Mouse (Mus musculus): ENCODE data around the gene Btbd8.

The Btbd8 gene

DNA sequence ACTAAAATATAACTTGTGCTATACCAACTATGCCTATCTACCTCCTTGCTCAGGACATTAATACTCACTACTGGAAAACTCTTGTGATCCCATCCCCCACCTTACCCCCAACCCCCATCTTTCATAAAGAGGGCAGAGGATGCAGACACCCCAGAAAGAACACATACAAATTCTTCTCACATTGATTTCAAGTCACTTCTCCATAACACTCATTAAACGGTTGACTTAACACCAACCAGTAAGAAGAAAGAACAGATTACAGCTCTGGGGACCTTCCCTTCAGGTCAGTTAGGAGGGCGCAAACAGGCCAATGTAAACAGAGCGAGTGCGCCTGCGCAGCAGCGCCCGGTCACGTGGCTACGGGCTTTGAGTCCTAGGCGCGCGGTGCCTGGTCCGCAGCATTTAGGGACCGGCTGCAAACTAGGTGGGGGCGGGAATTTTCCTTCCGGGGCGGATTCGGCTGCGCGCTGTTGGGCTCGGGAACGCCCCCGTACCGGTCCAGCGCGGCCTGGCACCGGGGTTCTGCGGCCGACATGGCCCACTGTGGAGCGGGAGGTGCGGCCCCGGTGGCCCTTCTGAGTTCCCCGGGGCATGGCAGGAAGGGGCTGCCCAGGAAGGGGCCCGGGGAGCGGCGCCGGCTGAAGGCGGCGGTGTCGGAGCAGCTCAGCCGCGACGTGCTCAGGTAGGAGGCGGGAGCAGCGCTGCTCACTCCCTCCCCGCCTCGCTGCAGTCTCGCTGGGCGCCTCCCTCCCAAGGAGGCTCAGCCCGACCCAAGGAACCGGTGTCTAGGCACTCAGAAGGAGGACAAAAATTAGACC is at the start of gene Btbd8:
Btbd8 (plus strand) TSS at position 534 of the 818 bp plus-strand sequence.
- DNase-seq (ENCODE audit: low spot score in 2 of 2): peak; percentile 95 to 99

- DNase-seq (ENCODE audit: low spot score in 2 of 2): no peak
Observed at GRCm38 (mm10) chr5:107389373-107389772, 48.4 kb upstream of the Btbd8 start.

- DNase-seq (ENCODE audit: low spot score in 2 of 2): no peak
Observed at GRCm38 (mm10) chr5:107394437-107394836, 43.4 kb upstream of the Btbd8 start.

DNA sequence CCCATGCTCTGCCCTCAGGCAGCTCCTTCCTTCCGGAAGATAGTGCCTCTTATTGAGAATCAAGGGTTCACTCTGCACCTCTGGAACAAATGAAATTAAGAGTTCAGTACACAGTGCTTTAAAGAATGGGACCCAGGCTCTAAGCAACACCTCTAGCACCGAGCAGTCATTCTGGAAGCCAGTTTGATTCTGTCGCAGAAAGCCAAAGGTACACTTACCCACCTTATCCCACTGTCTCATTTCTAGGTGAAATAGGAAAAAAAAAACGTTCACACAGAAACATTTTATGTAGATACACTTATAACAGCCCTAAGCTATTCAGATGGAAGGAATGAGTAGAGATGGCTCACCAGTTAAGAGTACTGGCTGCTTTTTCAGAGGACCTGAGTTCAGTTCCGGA is 35.4 kb upstream of the Btbd8 start, which contains the start of gene Ephx4:
Ephx4 (plus strand) TSS at position 301 of the 400 bp plus-strand sequence.
- no peak for DNase-seq (ENCODE audit: low spot score in 2 of 2)

- DNase-seq (ENCODE audit: low spot score in 2 of 2): peak in 1 of 2 experiments; percentile 63
Observed at GRCm38 (mm10) chr5:107403011-107403946, 34.5 kb upstream of the Btbd8 start.

DNA sequence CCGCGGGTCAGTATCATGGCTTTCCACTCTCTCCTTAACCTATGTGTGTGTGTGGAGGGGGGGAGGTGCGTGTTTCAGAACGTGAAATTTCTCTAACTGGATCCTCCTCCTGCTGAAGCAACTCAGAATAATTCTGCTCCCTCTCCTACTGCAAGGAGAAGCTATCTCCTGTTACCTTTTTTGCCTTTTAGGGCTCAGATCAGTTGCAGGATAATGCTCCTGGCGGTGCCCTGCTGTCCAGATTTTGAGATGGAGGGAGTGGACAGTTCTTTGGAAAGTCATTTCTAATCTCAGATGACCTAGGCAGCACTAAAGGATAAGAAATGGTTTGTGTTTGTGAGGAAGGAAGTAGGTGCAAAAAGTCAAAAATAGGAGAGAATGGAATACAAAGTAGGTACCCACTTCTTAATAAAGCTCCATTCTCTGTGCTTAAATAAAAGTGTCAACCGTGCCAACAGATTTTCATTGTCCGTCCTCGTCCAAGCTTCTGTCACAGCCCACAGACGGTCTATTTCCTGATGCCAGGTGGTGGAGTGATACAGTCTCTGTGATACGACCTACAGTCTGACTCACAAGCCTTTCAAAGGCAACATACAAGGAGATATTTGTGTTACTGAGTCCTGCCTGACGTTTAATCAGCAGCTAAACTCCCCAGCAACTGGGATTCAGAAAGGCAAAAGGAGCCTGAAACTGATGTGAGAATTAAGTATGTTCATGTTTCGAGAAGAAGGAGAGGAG is 33.7 kb upstream of the Btbd8 start:
- DNase-seq (ENCODE audit: low spot score in 2 of 2): no peak

GRCm38 (mm10) chr5:107405361-107405760 is 32.4 kb upstream of the Btbd8 start:
- DNase-seq (ENCODE audit: low spot score in 2 of 2): no peak

- no peak for DNase-seq (ENCODE audit: low spot score in 2 of 2)
Observed at GRCm38 (mm10) chr5:107410305-107410704, 27.5 kb upstream of the Btbd8 start.

- no peak for DNase-seq (ENCODE audit: low spot score in 2 of 2)
Observed at GRCm38 (mm10) chr5:107411326-107411725, 26.5 kb upstream of the Btbd8 start.

- DNase-seq (ENCODE audit: low spot score in 2 of 2): no peak
Observed at GRCm38 (mm10) chr5:107412285-107412684, 25.5 kb upstream of the Btbd8 start.

DNA sequence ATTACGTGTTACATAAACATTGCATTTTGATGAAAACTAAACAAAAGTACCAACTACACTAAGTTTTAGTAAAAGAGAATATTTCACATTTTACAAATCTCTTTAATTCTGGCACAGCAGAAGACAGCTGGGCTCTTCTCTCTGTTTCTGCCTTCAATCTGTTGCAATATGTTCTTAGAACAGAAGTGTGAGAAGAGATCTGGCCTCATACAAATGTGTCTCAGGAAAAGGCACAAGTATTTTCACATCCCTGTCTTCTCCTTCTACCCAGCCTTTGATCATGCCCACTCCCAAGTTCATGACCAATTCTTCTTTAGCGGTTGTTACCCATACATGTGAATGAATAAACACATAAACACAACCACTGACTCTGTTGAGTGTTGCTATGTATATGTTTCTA is 22.7 kb upstream of the Btbd8 start:
- no peak for DNase-seq (ENCODE audit: low spot score in 2 of 2)

GRCm38 (mm10) chr5:107421676-107422075 is 16.1 kb upstream of the Btbd8 start:
- DNase-seq (ENCODE audit: low spot score in 2 of 2): no peak

DNA sequence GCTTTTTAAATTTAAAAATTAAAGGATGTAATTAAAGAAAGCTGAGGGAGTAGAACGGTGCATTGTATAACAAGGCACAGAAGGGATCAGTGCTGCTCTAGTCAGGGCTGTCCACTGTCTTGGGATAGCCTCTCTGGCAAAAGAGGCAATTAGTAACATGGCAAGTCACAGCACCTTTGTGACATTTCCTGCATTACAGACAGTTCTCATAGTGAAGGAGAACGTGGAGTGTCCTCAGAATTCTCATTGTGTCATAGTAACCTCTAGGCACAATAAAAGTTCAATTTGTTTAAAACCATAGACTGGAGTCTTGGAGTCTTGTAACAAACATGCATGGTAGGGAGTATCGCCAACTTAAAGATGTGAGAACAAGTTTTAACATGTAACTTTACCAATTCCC is 6.5 kb upstream of the Btbd8 start, which contains the start of gene Lpcat2b:
Lpcat2b (plus strand) TSS at position 301 of the 400 bp plus-strand sequence.
- DNase-seq (ENCODE audit: low spot score in 2 of 2): no peak

DNA sequence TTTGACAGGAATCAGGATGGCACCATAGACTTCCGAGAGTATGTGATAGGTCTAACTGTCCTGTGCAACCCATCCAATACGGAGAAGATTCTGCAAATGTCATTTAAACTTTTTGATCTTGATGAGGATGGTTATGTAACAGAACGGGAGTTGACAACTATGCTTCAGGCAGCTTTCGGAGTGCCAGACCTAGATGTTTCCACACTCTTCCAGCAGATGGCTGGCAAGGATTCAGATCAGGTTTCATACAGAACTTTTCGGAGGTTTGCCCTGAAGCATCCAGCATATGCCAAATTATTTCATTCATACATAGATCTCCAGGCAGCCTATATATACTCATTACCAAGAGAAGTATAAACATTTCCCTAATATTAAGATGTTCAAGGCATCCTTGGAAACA is 3.8 kb upstream of the Btbd8 start:
- DNase-seq (ENCODE audit: low spot score in 2 of 2): no peak

DNA sequence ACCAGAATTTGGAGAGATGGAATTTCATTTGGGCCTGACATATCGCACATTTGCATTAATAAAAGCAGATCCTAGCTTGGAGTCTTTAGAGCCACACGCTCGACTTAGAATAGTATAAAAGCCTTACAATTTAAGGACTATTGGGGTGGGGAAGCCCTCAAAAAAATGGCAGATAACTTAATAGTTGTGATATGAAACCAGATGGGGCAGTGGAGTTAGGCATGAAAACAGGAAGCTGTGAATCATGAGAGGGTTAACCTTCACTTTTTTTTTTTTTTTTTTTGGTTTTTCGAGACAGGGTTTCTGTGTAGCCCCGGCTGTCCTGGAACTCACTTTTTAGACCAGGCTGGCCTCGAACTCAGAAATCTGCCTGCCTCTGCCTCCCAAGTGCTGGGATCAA is 1.6 kb upstream of the Btbd8 start:
- DNase-seq (ENCODE audit: low spot score in 2 of 2): no peak

DNA sequence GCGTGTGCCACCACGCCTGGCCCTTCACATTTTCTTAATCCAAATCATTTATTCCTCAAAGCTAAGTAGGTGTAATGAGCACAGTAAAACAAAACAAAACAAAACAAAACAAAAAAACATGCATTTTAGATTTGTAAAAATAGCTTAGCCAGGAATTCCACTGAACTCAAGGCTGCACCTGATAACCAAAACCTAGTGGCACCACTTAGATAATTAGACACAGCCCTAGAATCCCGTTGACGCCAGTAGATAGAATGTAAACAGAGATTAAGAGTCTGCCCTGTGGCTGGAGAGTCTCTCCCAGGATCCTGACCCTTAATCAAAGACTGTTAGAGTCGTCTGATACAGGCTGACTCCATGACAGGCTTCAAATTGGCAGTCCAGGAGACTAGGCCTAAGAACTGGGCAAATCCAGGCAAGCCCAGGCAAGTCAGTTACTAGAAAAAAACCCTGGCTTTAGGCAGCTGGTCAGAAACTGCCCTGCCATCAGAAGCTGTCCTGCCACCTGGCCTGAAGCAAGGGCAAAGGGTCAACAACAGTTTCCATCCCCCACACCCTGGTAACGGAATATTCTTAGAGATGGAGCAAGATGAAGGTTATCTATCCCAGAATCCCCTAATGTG is 1.1 kb upstream of the Btbd8 start:
- no peak for DNase-seq (ENCODE audit: low spot score in 2 of 2)

- no peak for DNase-seq (ENCODE audit: low spot score in 2 of 2)
Observed at GRCm38 (mm10) chr5:107438353-107438752, 556 bp downstream of the Btbd8 start.

GRCm38 (mm10) chr5:107441881-107442280 is 4.1 kb downstream of the Btbd8 start:
- no peak for DNase-seq (ENCODE audit: low spot score in 2 of 2)

DNA sequence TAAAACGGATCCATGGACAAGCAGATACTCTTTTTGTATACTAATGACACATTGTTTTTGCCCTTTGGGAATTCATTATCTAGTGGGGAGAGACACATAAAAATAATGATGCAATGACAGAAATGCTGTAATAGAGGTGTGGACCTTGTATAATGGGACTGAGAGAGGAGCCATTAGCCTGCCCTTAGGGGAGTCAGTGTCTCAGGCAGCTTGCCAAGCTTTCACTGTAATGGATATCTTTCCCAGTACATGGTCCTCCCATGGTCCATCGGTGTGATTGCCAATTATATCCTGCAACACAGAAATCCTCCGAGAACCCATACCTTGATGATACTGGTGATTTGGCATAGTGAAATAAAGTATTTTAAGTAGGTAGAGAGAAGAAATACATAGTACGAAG is 6.5 kb downstream of the Btbd8 start:
- no peak for DNase-seq (ENCODE audit: low spot score in 2 of 2)

- no peak for DNase-seq (ENCODE audit: low spot score in 2 of 2)
Observed at GRCm38 (mm10) chr5:107447977-107448376, 10.2 kb downstream of the Btbd8 start.

- DNase-seq (ENCODE audit: low spot score in 2 of 2): no peak
Observed at GRCm38 (mm10) chr5:107448784-107449183, 11.0 kb downstream of the Btbd8 start.
